Mouse (Mus musculus) MEL (cell line): ENCODE data around the gene Hoxb9.

Source experiments
- CHD2 ChIP-seq: IDR thresholded peaks from 2 replicates; pipeline ENCODE4 v1.6.1; 2011; ENCODE audit warnings: low read length, improper control_type of control experiment
- CTCF ChIP-seq, 3 experiments: IDR thresholded peaks in 2 of 3; conservative IDR thresholded peaks in 1 of 3; 2 replicates each; pipeline ENCODE4 v1.5.1; 2011 to 2012; ENCODE audit warnings: low read length in 3 of 3, low read depth in 2 of 3, mild to moderate bottlenecking in 2 of 3, improper control_type of control experiment in 1 of 3, inconsistent platforms in 1 of 3, mixed read lengths in 1 of 3, moderate library complexity in 1 of 3; ENCODE audit not compliant: control insufficient read depth in 1 of 3, insufficient read depth in 1 of 3, poor library complexity in 1 of 3, severe bottlenecking in 1 of 3
- EP300 ChIP-seq, 2 experiments: IDR thresholded peaks; 2 replicates each; pipeline ENCODE4 v1.6.1; 2011; ENCODE audit warnings: improper control_type of control experiment in 2 of 2, low read length in 2 of 2, low read depth in 1 of 2, mild to moderate bottlenecking in 1 of 2
- MAFK ChIP-seq: IDR thresholded peaks from 2 replicates; pipeline ENCODE4 v1.6.1; 2011; ENCODE audit warnings: low read depth, mild to moderate bottlenecking, low read length, improper control_type of control experiment, borderline replicate concordance
- MEF2A ChIP-seq: IDR thresholded peaks from 2 replicates; pipeline ENCODE4 v1.6.1; 2014; ENCODE audit warnings: low read depth, mild to moderate bottlenecking, inconsistent platforms, low read length, improper control_type of control experiment; ENCODE audit not compliant: poor library complexity, insufficient replicate concordance, severe bottlenecking; ENCODE audit errors: extremely low read depth
- MXI1 ChIP-seq: IDR thresholded peaks from 2 replicates; pipeline ENCODE4 v1.6.1; 2011; ENCODE audit warnings: mild to moderate bottlenecking, low read depth, low read length, improper control_type of control experiment
- MYC ChIP-seq: IDR thresholded peaks from 2 replicates; pipeline ENCODE4 v1.6.1; 2011; ENCODE audit warnings: low read depth, mild to moderate bottlenecking, low read length, improper control_type of control experiment, moderate library complexity
- POLR2A ChIP-seq, 2 experiments: IDR thresholded peaks; 2 replicates each; pipeline ENCODE4 v1.6.1; 2011 to 2012; ENCODE audit warnings: low read length in 2 of 2, mild to moderate bottlenecking in 2 of 2, control low read depth in 1 of 2, improper control_type of control experiment in 1 of 2, low read depth in 1 of 2, moderate library complexity in 1 of 2; ENCODE audit not compliant: control insufficient read depth in 1 of 2, insufficient read depth in 1 of 2, poor library complexity in 1 of 2
- RAD21 ChIP-seq: IDR thresholded peaks from 2 replicates; pipeline ENCODE4 v1.6.1; 2011; ENCODE audit warnings: mild to moderate bottlenecking, low read depth, low read length, improper control_type of control experiment
- SIN3A ChIP-seq: IDR thresholded peaks from 2 replicates; pipeline ENCODE4 v1.6.1; 2012; ENCODE audit warnings: low read length, improper control_type of control experiment, inconsistent platforms
- TAL1 ChIP-seq: IDR thresholded peaks from 2 replicates; pipeline ENCODE4 v1.6.1; 2012; ENCODE audit warnings: mild to moderate bottlenecking, inconsistent platforms, low read length, moderate library complexity, mixed read lengths
- ZKSCAN1 ChIP-seq: IDR thresholded peaks from 2 replicates; pipeline ENCODE4 v1.6.1; 2012; ENCODE audit warnings: low read depth, mild to moderate bottlenecking, inconsistent platforms, low read length, improper control_type of control experiment, moderate library complexity
- ZNF384 ChIP-seq: IDR thresholded peaks from 2 replicates; pipeline ENCODE4 v1.6.1; 2012; ENCODE audit warnings: low read depth, mild to moderate bottlenecking, inconsistent platforms, low read length, improper control_type of control experiment

DNA sequence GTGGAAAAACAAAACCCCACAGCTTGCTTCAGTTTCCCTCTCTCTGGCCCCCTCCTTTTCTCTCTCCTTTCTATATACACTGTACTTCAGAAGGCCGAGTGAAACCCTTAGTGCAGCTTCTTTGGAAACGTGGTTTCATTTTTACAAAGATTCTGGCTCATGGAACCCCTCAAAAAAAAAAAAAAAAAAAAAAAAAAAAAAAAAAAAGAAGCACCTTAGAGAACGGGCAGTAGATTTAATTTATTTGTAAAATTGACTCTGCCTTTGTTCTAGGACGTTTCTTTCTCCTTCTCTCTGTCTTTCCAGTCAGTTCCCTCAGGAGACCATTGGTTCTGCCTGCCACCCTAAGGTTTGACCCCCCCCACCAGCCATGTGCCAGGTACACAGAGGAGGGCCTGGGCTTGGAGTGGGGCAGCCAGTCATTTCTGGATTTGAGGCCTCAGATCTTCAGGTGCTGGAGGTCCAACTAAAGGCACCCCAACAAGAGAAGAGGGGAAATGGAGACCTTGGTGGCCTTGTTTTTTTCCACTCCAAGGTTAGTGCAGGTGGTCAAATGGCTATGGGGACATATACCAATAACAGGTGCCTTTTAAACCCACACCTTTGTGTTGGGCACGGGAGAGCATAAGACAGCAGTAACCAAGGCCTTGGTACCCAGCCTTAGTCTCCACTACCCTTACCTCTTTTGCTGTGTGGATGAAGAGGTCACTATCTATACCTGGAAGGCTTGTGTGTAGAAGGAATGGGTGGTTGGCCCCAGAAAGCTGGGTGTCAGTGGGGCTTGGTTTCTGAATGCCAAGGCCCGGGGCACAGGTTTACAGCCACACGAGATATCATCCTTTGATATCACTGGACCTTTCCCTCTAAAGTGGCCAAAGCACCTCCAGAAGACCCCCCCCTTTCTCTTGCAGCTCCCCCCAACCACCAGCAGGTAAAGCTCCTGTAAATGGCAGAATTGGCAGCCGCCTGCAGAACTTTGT is 9.4 kb downstream of the Hoxb9 start:
- TF ChIP-seq CTCF (IDR thresholded peaks at IDR 0.05 in 2 of 3, conservative IDR thresholded peaks at IDR 0.05 in 1 of 3; ENCODE audit: control insufficient read depth in 1 of 3, insufficient read depth in 1 of 3, low read depth in 2 of 3, low read length in 3 of 3, poor library complexity in 1 of 3, severe bottlenecking in 1 of 3), result no peak
- TF ChIP-seq EP300 (IDR thresholded peaks at IDR 0.05; ENCODE audit: low read depth in 1 of 2, low read length in 2 of 2), result no peak
- no peak for TF ChIP-seq SIN3A
- no peak for TF ChIP-seq RAD21
- TF ChIP-seq ZNF384, result peak; percentile 26; the same call in 1 of the 2 replicates
- no peak for TF ChIP-seq TAL1
- TF ChIP-seq POLR2A (IDR thresholded peaks at IDR 0.05; ENCODE audit: control insufficient read depth in 1 of 2, insufficient read depth in 1 of 2, low read depth in 1 of 2, low read length in 2 of 2, poor library complexity in 1 of 2), result no peak
- TF ChIP-seq ZKSCAN1, result no peak
- TF ChIP-seq MXI1, result no peak
- no peak for TF ChIP-seq MYC
- TF ChIP-seq MEF2A, result no peak
- TF ChIP-seq CHD2, result no peak
- TF ChIP-seq MAFK, result no peak
